ENCODE assay signal across 9 mouse cellular contexts in the genomic region with DNA sequence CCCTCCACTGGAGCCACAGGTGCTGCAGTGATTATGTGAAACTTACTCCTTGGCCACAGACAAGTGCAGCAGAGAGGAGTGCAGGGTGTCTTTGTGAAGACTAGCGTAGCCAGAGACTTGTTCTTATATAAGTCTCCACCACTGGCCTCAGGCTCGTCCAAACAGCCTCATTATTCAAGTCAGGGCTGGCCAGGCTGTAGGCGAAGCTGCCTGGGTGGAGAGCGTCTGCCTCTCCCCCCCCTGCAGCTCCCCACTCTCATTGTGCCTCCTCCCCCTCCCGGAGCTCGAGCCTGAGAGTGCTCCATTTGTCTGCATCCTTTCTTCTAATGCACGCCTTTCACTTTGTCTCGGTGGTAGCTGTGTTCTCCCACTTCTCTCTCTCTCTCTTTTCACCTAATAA.
A peak's percentile ranks its signal among the peaks of the same experiment; 100 is the strongest.
DNase-seq lines count a peak whose midpoint lies in the region; ATAC-seq lines count a peak whose summit lies in the region.
"Had no signal": no experiment of that assay in that cellular context is flagged by ENCODE, and none has a peak within 500 bp of the region (broad histone marks: within the 10 kb centered on the region; RNA-seq: fewer than 3 reads in every experiment).

No protein-coding gene starts in this region.

- no peak overlapping the region; the same call in 1 of the 2 replicates for H3K4me2 ChIP-seq in midbrain, embryonic 11.5 days

- no peaks in the 10 kb centered on the region for H3K36me3 ChIP-seq in midbrain, embryonic 11.5 days (ENCODE audit: control insufficient read depth, insufficient read depth, low read length)

- H3K4me3 ChIP-seq in midbrain, embryonic 11.5 days (ENCODE audit: low read depth, low read length) = no peak overlapping the region

- peaks cover 21% of the 10 kb centered on the region for H3K4me1 ChIP-seq in midbrain, embryonic 11.5 days (ENCODE audit: control insufficient read depth, insufficient read depth, low read length)

- peak; percentile 77 for ATAC-seq in midbrain, embryonic 11.5 days (ENCODE audit: low FRiP score)

- peak; percentile 18 to 47 for DNase-seq in adrenal gland, adult (ENCODE audit: inconsistent age in 2 of 2, low spot score in 1 of 2)
- DNase-seq in adrenal gland, postnatal 4 days (ENCODE audit: low spot score in 2 of 2) = no peak
- peak; percentile 25 for DNase-seq in right cerebral cortex, adult 18-20 months
- DNase-seq in right cerebral cortex, postnatal 36 days (ENCODE audit: low spot score in 2 of 2) = no peak
- DNase-seq in midbrain, embryonic 11.5 days (ENCODE audit: low spot score, missing footprints) = peak; percentile 86
- DNase-seq in gastrocnemius, postnatal 4 days (ENCODE audit: low spot score in 2 of 2) = no peak
- DNase-seq in left cerebral cortex, adult 8-10 months (ENCODE audit: low spot score in 2 of 2) = no peak
- no peak for DNase-seq in lung, postnatal 4 days
- DNase-seq: kidney, adult 9 months had no signal

- H3K27me3 ChIP-seq in midbrain, embryonic 11.5 days (ENCODE audit: control insufficient read depth, insufficient read depth, low read length) = no peaks in the 10 kb centered on the region; the same call in 1 of the 2 replicates

- no peaks in the 10 kb centered on the region; the same call in 1 of the 2 replicates for H3K9me3 ChIP-seq in midbrain, embryonic 11.5 days (ENCODE audit: control insufficient read depth, low read length)

- WGBS in midbrain, embryonic 11.5 days = 3% methylated on average over 8 of the region's 8 CpGs

- H3K27ac ChIP-seq in midbrain, embryonic 11.5 days (ENCODE audit: low read depth, low read length) = no peak overlapping the region

- no peak overlapping the region for H3K9ac ChIP-seq in midbrain, embryonic 11.5 days (ENCODE audit: low read length)

Comparison
In these comparisons a context has a peak if more than half of its experiments do, and no peak if none do; other contexts are left out.
1. DNase-seq: peak in adrenal gland, adult (2 of 2), right cerebral cortex, adult 18-20 months (single experiment) and midbrain, embryonic 11.5 days (single experiment); none in adrenal gland, postnatal 4 days (0 of 2), right cerebral cortex, postnatal 36 days (0 of 2), gastrocnemius, postnatal 4 days (0 of 2), left cerebral cortex, adult 8-10 months (0 of 2) and lung, postnatal 4 days (0 of 2).